20 mouse cellular contexts compared by ENCODE assay signal in genomic region chr17:48005816-48006215, GRCm38 (mm10). TPM values are rescaled to one million over a fixed set of nuclear protein-coding genes. Genes with fewer than 3 reads are reported as not detected.
DNase-seq lines count a peak whose midpoint lies in the region; ATAC-seq and TF ChIP-seq lines count a peak whose summit lies in the region.
"Had no signal": no experiment of that assay in that cellular context is flagged by ENCODE, and none has a peak within 500 bp of the region (broad histone marks: within the 10 kb centered on the region; RNA-seq: fewer than 3 reads in every experiment).

No protein-coding gene starts in this region.

- 52% methylated on average over 4 of the region's 4 CpGs for WGBS in intestine, embryonic 14.5 days
- WGBS in intestine, postnatal 0 days = 39% methylated on average over 4 of the region's 4 CpGs
- 38% methylated on average over 4 of the region's 4 CpGs for WGBS in liver, embryonic 13.5 days (ENCODE audit: insufficient replicate concordance)
- WGBS in stomach, postnatal 0 days = 57% methylated on average over 4 of the region's 4 CpGs

- no peaks in the 10 kb centered on the region for H3K27me3 ChIP-seq in intestine, embryonic 14.5 days (replicated peaks; ENCODE audit: control insufficient read depth, insufficient read depth, low read length)
- no peaks in the 10 kb centered on the region for H3K27me3 ChIP-seq in intestine, postnatal 0 days (replicated peaks; ENCODE audit: control insufficient read depth, insufficient read depth, low read length)
- H3K27me3 ChIP-seq in liver, embryonic 13.5 days = no peaks in the 10 kb centered on the region
- H3K27me3 ChIP-seq in stomach, postnatal 0 days (ENCODE audit: control insufficient read depth, insufficient read depth, low read length) = no peaks in the 10 kb centered on the region

- H3K36me3 ChIP-seq in intestine, embryonic 14.5 days (ENCODE audit: control insufficient read depth, insufficient read depth, low read length) = no peaks in the 10 kb centered on the region
- no peaks in the 10 kb centered on the region for H3K36me3 ChIP-seq in intestine, postnatal 0 days (ENCODE audit: control insufficient read depth, insufficient read depth)
- no peaks in the 10 kb centered on the region for H3K36me3 ChIP-seq in liver, embryonic 13.5 days
- H3K36me3 ChIP-seq in stomach, postnatal 0 days (ENCODE audit: control insufficient read depth, insufficient read depth, low read length) = no peaks in the 10 kb centered on the region
- H3K36me3 ChIP-seq: neural tube, embryonic 13.5 days had no signal

- no peak overlapping the region for H3K9ac ChIP-seq in intestine, embryonic 14.5 days (ENCODE audit: low read length)
- no peak overlapping the region for H3K9ac ChIP-seq in intestine, postnatal 0 days (ENCODE audit: low read depth, low read length)
- peak overlapping the region; percentile 2; the same call in 1 of the 2 replicates for H3K9ac ChIP-seq in liver, embryonic 13.5 days
- no peak overlapping the region for H3K9ac ChIP-seq in stomach, postnatal 0 days (ENCODE audit: low read length)
- H3K9ac ChIP-seq: neural tube, embryonic 13.5 days had no signal

- no peaks in the 10 kb centered on the region for H3K9me3 ChIP-seq in intestine, embryonic 14.5 days (ENCODE audit: control insufficient read depth, low read length)
- no peaks in the 10 kb centered on the region for H3K9me3 ChIP-seq in intestine, postnatal 0 days (ENCODE audit: control insufficient read depth)
- H3K9me3 ChIP-seq in liver, embryonic 13.5 days (replicated peaks) = no peaks in the 10 kb centered on the region
- no peaks in the 10 kb centered on the region for H3K9me3 ChIP-seq in stomach, postnatal 0 days (ENCODE audit: control insufficient read depth, low read length)
- H3K9me3 ChIP-seq: neural tube, embryonic 13.5 days had no signal

- TF ChIP-seq EP300 in stomach, postnatal 0 days (optimal IDR thresholded peaks at IDR 0.05) = no peak

- ATAC-seq in intestine, embryonic 14.5 days (replicated peaks; ENCODE audit: low FRiP score, low TSS enrichment, low read depth) = no peak
- no peak for ATAC-seq in intestine, postnatal 0 days
- no peak for ATAC-seq in liver, embryonic 13.5 days (ENCODE audit: low read depth)
- no peak for ATAC-seq in stomach, postnatal 0 days (ENCODE audit: low FRiP score, low TSS enrichment)

- no peak overlapping the region for H3K4me3 ChIP-seq in intestine, embryonic 14.5 days (ENCODE audit: low read depth, low read length)
- H3K4me3 ChIP-seq in intestine, postnatal 0 days (ENCODE audit: low read depth, low read length) = no peak overlapping the region
- H3K4me3 ChIP-seq in liver, embryonic 13.5 days (replicated peaks) = no peak overlapping the region
- no peak overlapping the region for H3K4me3 ChIP-seq in stomach, postnatal 0 days (ENCODE audit: low read depth, low read length)
- H3K4me3 ChIP-seq: heart, adult 2 months; neural tube, embryonic 13.5 days had no signal

- no peak for DNase-seq in intestine, embryonic 14.5 days (ENCODE audit: low spot score)
- peak; percentile 29 to 33 for DNase-seq in urinary bladder, adult 18-20 months (ENCODE audit: low spot score in 2 of 2)
- no peak for DNase-seq in urinary bladder, postnatal 10 days (ENCODE audit: low spot score)
- no peak for DNase-seq in liver, embryonic 13.5 days
- peak; percentile 59 for DNase-seq in stomach, postnatal 0 days (ENCODE audit: low spot score)
- DNase-seq in ovary, postnatal 36 days (ENCODE audit: low spot score) = no peak
- DNase-seq: adrenal gland, postnatal 25 days; cerebellum, adult 8-10 months; gastrocnemius, postnatal 14 days; heart, adult 2 months; lung, postnatal 36 days; right cerebral cortex, postnatal 25 days; thymus, postnatal 4 days had no signal

- H3K4me1 ChIP-seq in intestine, embryonic 14.5 days (replicated peaks; ENCODE audit: control insufficient read depth, insufficient read depth, low read length) = peaks cover 39% of the 10 kb centered on the region
- peaks cover 7% of the 10 kb centered on the region; the same call in 1 of the 2 replicates for H3K4me1 ChIP-seq in intestine, postnatal 0 days (replicated peaks; ENCODE audit: control insufficient read depth, insufficient read depth, low read length)
- H3K4me1 ChIP-seq in liver, embryonic 13.5 days (replicated peaks) = peaks cover 71% of the 10 kb centered on the region
- peaks cover 5% of the 10 kb centered on the region for H3K4me1 ChIP-seq in stomach, postnatal 0 days (replicated peaks; ENCODE audit: control insufficient read depth, insufficient read depth)

- H3K27ac ChIP-seq in intestine, embryonic 14.5 days (ENCODE audit: low read depth) = peak overlapping the region; percentile 57; the same call in 1 of the 2 replicates
- H3K27ac ChIP-seq in intestine, postnatal 0 days (ENCODE audit: low read depth, low read length) = no peak overlapping the region
- H3K27ac ChIP-seq in liver, embryonic 13.5 days = peak overlapping the region; percentile 40; the same call in 1 of the 2 replicates
- peak overlapping the region; percentile 40; the same call in 1 of the 2 replicates for H3K27ac ChIP-seq in stomach, postnatal 0 days (replicated peaks)
- H3K27ac ChIP-seq: heart, adult 2 months; neural tube, embryonic 13.5 days had no signal

- no peak overlapping the region for H3K4me2 ChIP-seq in intestine, embryonic 14.5 days (ENCODE audit: low read length)
- no peak overlapping the region for H3K4me2 ChIP-seq in intestine, postnatal 0 days (replicated peaks; ENCODE audit: low read depth)
- no peak overlapping the region for H3K4me2 ChIP-seq in liver, embryonic 13.5 days
- H3K4me2 ChIP-seq in stomach, postnatal 0 days (replicated peaks; ENCODE audit: low read depth) = no peak overlapping the region
- H3K4me2 ChIP-seq: midbrain, embryonic 11.5 days; neural tube, embryonic 13.5 days had no signal

- TF ChIP-seq CTCF in intestine, postnatal 0 days (IDR thresholded peaks at IDR 0.05; ENCODE audit: low read depth) = no peak
- TF ChIP-seq CTCF in stomach, postnatal 0 days (IDR thresholded peaks at IDR 0.05; ENCODE audit: low read depth) = no peak

RNA-seq across cellular contexts. Expression of gene 1700122O11Rik, which starts 32.3 kb away (rescaled TPM):
- polyA plus RNA-seq in intestine, embryonic 14.5 days (2014; fragmentation: Nextera tagmentation; extraction: Ambion mirVana) = not detected in 2 replicates
- not detected in 2 replicates for polyA plus RNA-seq in intestine, postnatal 0 days (2015; fragmentation: Nextera tagmentation; extraction: Ambion mirVana)
- polyA plus RNA-seq in liver, embryonic 13.5 days (2015; fragmentation: Nextera tagmentation; extraction: Ambion mirVana) = not detected in 2 replicates
- not detected in 2 replicates for polyA plus RNA-seq in stomach, postnatal 0 days (2015; fragmentation: Nextera tagmentation; extraction: Ambion mirVana)
- polyA plus RNA-seq: embryonic facial prominence, embryonic 14.5 days; heart, adult 2 months; kidney, adult 2 months; large intestine, adult 2 months; limb, embryonic 14.5 days; midbrain, embryonic 11.5 days; neural tube, embryonic 13.5 days had no signal

Comparison
In these comparisons a context has a peak if more than half of its experiments do, and no peak if none do; other contexts are left out.
1. DNase-seq: peak in urinary bladder, adult 18-20 months (2 of 2) and stomach, postnatal 0 days (single experiment); none in intestine, embryonic 14.5 days (single experiment), urinary bladder, postnatal 10 days (single experiment), liver, embryonic 13.5 days (single experiment) and ovary, postnatal 36 days (single experiment).